Mouse (Mus musculus) effector memory CD4-positive, alpha-beta T cell, adult 7 months (primary cell): ENCODE data around the gene 2810021J22Rik. TPM values are rescaled to one million over a fixed set of nuclear protein-coding genes. Genes with fewer than 3 reads are reported as not detected.

Experiments used
- polyA plus RNA-seq: library from polyadenylated mRNA; unstranded; fragments of 100-300 nt; shearing (Covaris generic); gene quantifications from one replicate; pipeline ENCODE4 v1.2.1, GENCODE M21; 2017

The 2810021J22Rik gene
- polyA plus RNA-seq: 1.9 TPM

DNA sequence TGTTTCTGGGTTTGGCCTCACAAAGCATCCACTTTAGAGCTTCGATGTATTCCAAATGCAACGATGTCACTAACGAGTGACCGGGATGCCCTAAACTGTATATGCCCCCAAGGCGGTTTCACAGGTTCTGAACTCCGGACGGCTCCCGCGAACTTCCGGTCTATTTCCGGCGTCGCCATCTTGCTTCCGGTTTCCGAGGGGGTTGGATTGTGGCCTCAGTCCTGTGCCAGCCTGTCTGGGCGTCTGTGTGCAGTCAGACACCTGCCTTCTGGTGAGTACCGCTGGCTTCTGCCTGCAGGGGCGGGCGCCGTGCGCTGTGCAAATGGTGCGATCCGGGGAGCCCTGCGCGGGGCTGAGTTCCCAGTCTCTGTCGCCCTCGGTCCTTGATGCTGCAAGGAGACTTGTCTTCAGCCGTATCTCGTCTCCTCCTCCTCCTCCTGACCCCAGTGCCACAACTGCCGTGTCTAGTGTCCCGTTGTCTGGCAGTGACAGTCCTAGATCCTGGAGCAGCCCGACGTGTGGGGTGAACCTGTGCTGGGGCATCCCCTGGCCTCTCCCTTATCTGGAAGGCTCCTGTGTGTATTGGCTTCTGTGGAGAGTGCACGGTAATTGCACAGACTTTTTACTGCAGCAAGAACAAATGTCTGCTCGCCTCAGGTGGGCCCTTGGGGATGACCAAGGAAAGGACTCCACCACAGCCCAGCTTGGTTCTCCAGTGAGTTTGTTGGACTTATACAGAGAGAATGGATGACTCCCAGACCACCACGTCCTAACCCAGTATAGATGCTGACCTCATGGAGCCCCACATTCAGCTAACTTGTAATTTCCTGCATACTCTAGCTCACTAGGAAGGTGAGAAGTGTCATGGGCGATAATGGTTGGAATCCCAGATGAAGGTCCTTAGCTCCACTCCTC, at the start of gene 2810021J22Rik:
Gene 2810021J22Rik (plus strand): TSS at position 178 of the 915 bp plus-strand sequence.

GRCm38 (mm10) chr11:58828937-58829336, 38.1 kb upstream of the 2810021J22Rik start, which contains the start of gene Olfr312:
Gene Olfr312, plus strand, starts transcription at chr11:58829237.

GRCm38 (mm10) chr11:58838951-58839350, 28.1 kb upstream of the 2810021J22Rik start, which contains the start of gene Olfr311:
Gene Olfr311, plus strand, starts transcription at chr11:58839251.

GRCm38 (mm10) chr11:58846919-58847461, 20.0 kb upstream of the 2810021J22Rik start, which contains the start of gene Gm12258:
Gene Gm12258, plus strand, starts transcription at chr11:58847158.

GRCm38 (mm10) chr11:58903511-58904409, 36.7 kb downstream of the 2810021J22Rik start, which contains the start of gene Zfp39:
Gene Zfp39, minus strand, starts transcription at chr11:58904225.

GRCm38 (mm10) chr11:58917745-58918366, 50.8 kb downstream of the 2810021J22Rik start, which contains the start of gene Btnl10:
Gene Btnl10, plus strand, starts transcription at chr11:58917908.

Other genes with a start within 250 kb of the 2810021J22Rik start
- gene Olfr323, start 236.7 kb upstream of the 2810021J22Rik start, polyA plus RNA-seq: not detected
- not detected for gene Trim58, start 226.8 kb upstream of the 2810021J22Rik start, polyA plus RNA-seq
- not detected for gene Olfr322, start 208.4 kb upstream of the 2810021J22Rik start, polyA plus RNA-seq
- gene Olfr320, start 186.1 kb upstream of the 2810021J22Rik start, polyA plus RNA-seq: not detected
- not detected for gene Olfr319, start 168.1 kb upstream of the 2810021J22Rik start, polyA plus RNA-seq
- gene Olfr318, start 143.2 kb upstream of the 2810021J22Rik start, polyA plus RNA-seq: 0.18 TPM
- not detected for gene Olfr317, start 128.0 kb upstream of the 2810021J22Rik start, polyA plus RNA-seq
- gene Olfr316, start 114.5 kb upstream of the 2810021J22Rik start, polyA plus RNA-seq: 0.16 TPM
- gene Olfr315, start 94.0 kb upstream of the 2810021J22Rik start, polyA plus RNA-seq: not detected
- gene Olfr314, start 84.3 kb upstream of the 2810021J22Rik start, polyA plus RNA-seq: 0.28 TPM
- not detected for gene Fam183b, start 65.3 kb upstream of the 2810021J22Rik start, polyA plus RNA-seq
- not detected for gene Olfr313, start 52.2 kb upstream of the 2810021J22Rik start, polyA plus RNA-seq
- gene Olfr312, start 38.0 kb upstream of the 2810021J22Rik start, polyA plus RNA-seq: 0.13 TPM
- gene Olfr311, start 28.0 kb upstream of the 2810021J22Rik start, polyA plus RNA-seq: 0.23 TPM
- 2.9 TPM for gene Gm12258, start 20.1 kb upstream of the 2810021J22Rik start, polyA plus RNA-seq
- gene Zfp39, start 37.0 kb downstream of the 2810021J22Rik start, polyA plus RNA-seq: 1.5 TPM
- 0.44 TPM for gene Btnl10, start 50.7 kb downstream of the 2810021J22Rik start, polyA plus RNA-seq
- gene Rnf187, start 71.7 kb downstream of the 2810021J22Rik start, polyA plus RNA-seq: 201 TPM
- gene Hist3h2ba, start 81.7 kb downstream of the 2810021J22Rik start, polyA plus RNA-seq: 11.9 TPM
- gene Hist3h2a, start 87.5 kb downstream of the 2810021J22Rik start, polyA plus RNA-seq: 23.4 TPM
- 0.48 TPM for gene Trim17, start 87.5 kb downstream of the 2810021J22Rik start, polyA plus RNA-seq
- 38.8 TPM for gene Trim11, start 110.9 kb downstream of the 2810021J22Rik start, polyA plus RNA-seq